Mouse (Mus musculus): ENCODE data around the gene Ankrd17. TPM values are rescaled to one million over a fixed set of nuclear protein-coding genes. Genes with fewer than 3 reads are reported as not detected.
A peak's percentile ranks its signal among the peaks of the same experiment; 100 is the strongest.

Ankrd17 gene
- 10 to 100 TPM; 41.9 to 48.9 TPM for polyA plus RNA-seq (2017; shearing (Covaris generic))

GRCm38 (mm10) chr5:90366121-90367066, at the start of gene Ankrd17:
TSS of gene Ankrd17 (minus strand) at chr5:90366577.
- peak; percentile 70 for ATAC-seq

- no peak for ATAC-seq
Measured at GRCm38 (mm10) chr5:90414925-90415295, 48.5 kb upstream of the Ankrd17 start.

GRCm38 (mm10) chr5:90414142-90414924, 48.0 kb upstream of the Ankrd17 start:
- ATAC-seq: no peak

- ATAC-seq: no peak
Measured at GRCm38 (mm10) chr5:90405210-90405609, 38.8 kb upstream of the Ankrd17 start.

- no peak for ATAC-seq
Measured at GRCm38 (mm10) chr5:90396817-90397216, 30.4 kb upstream of the Ankrd17 start.

GRCm38 (mm10) chr5:90394322-90394721, 27.9 kb upstream of the Ankrd17 start:
- ATAC-seq: no peak

GRCm38 (mm10) chr5:90393764-90394163, 27.4 kb upstream of the Ankrd17 start:
- no peak for ATAC-seq

GRCm38 (mm10) chr5:90383080-90383479, 16.7 kb upstream of the Ankrd17 start:
- ATAC-seq: peak; percentile 61

- no peak for ATAC-seq
Measured at GRCm38 (mm10) chr5:90381458-90381857, 15.1 kb upstream of the Ankrd17 start.

GRCm38 (mm10) chr5:90373708-90374107, 7.3 kb upstream of the Ankrd17 start:
- ATAC-seq: no peak

- ATAC-seq: no peak
Measured at GRCm38 (mm10) chr5:90370401-90370800, 4.0 kb upstream of the Ankrd17 start.

GRCm38 (mm10) chr5:90367067-90367303, 608 bp upstream of the Ankrd17 start, which contains the start of gene Gm9958:
TSS of gene Gm9958 (plus strand) at chr5:90367204.
- no peak for ATAC-seq

- ATAC-seq: peak; percentile 8
Measured at GRCm38 (mm10) chr5:90365141-90365951, 1.0 kb downstream of the Ankrd17 start.

- ATAC-seq: peak; percentile 47
Measured at GRCm38 (mm10) chr5:90364526-90364925, 1.9 kb downstream of the Ankrd17 start.

GRCm38 (mm10) chr5:90355824-90356223, 10.6 kb downstream of the Ankrd17 start:
- no peak for ATAC-seq

- ATAC-seq: no peak
Measured at GRCm38 (mm10) chr5:90353552-90354317, 12.6 kb downstream of the Ankrd17 start.

- ATAC-seq: no peak
Measured at GRCm38 (mm10) chr5:90346877-90347276, 19.5 kb downstream of the Ankrd17 start.

GRCm38 (mm10) chr5:90340847-90341246, 25.5 kb downstream of the Ankrd17 start:
- ATAC-seq: no peak

GRCm38 (mm10) chr5:90339953-90340343, 26.4 kb downstream of the Ankrd17 start:
- no peak for ATAC-seq

GRCm38 (mm10) chr5:90339129-90339952, 27.0 kb downstream of the Ankrd17 start:
- peak; percentile 89 for ATAC-seq
